Mouse (Mus musculus): Measurements from ENCODE around the gene Ankrd44. TPM values are rescaled to one million over a fixed set of nuclear protein-coding genes. Genes with fewer than 3 reads are reported as not detected.

Gene Ankrd44
- polyA plus RNA-seq, 1 experiment from 2014 or later = 23.0 TPM

DNA sequence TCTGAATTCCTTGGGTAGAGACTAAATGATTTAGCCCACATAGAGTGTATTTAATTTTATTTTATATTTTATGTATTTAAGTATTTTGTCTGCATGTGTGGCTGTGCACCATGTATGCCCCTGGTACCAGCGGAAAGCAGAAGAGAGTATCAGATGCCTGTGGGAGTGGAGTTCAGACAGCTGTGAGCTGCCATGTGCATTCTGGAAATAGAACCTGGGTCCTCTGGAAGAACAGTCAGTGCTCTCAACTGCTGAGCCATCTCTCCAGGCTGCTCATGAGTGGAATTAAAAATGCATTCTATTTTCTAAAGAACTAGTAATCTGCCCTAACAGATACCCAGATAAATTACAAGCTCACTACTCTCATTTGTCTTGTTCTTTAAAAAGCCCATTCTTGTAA lies 104.4 kb downstream of the Ankrd44 start:
- Histone ChIP-seq H3K9me3 (no peaks in the 10 kb centered on the region), H3K4me1 (peaks cover 8% of the 10 kb centered on the region), H3K36me3 (0 out of 2 replicates have a peak, but pooled peaks cover 4% of the 10 kb centered on the region), H3K27me3 (no peaks in the 10 kb centered on the region), H3K27ac (no peak overlapping the region), H3K4me3 (no peak overlapping the region), H3K4me2 (replicated peaks) (no peak overlapping the region), H3K9ac (no peak overlapping the region)
- no peak for ATAC-seq (ENCODE audit: low FRiP score, low read depth)
- WGBS = 84% methylated on average over 1 of the region's 1 CpGs

- Histone ChIP-seq H3K36me3 (no peaks in the 10 kb centered on the region), H3K4me2 (replicated peaks) (no peak overlapping the region), H3K4me1 (no peaks in the 10 kb centered on the region), H3K27ac (no peak overlapping the region), H3K9ac (no peak overlapping the region), H3K27me3 (no peaks in the 10 kb centered on the region), H3K4me3 (no peak overlapping the region), H3K9me3 (no peaks in the 10 kb centered on the region)
- no peak for ATAC-seq (ENCODE audit: low FRiP score, low read depth)
- 69% methylated on average over 9 of the region's 9 CpGs for WGBS
Observed at GRCm38 (mm10) chr1:54815206-54815855, 110.9 kb downstream of the Ankrd44 start.

DNA sequence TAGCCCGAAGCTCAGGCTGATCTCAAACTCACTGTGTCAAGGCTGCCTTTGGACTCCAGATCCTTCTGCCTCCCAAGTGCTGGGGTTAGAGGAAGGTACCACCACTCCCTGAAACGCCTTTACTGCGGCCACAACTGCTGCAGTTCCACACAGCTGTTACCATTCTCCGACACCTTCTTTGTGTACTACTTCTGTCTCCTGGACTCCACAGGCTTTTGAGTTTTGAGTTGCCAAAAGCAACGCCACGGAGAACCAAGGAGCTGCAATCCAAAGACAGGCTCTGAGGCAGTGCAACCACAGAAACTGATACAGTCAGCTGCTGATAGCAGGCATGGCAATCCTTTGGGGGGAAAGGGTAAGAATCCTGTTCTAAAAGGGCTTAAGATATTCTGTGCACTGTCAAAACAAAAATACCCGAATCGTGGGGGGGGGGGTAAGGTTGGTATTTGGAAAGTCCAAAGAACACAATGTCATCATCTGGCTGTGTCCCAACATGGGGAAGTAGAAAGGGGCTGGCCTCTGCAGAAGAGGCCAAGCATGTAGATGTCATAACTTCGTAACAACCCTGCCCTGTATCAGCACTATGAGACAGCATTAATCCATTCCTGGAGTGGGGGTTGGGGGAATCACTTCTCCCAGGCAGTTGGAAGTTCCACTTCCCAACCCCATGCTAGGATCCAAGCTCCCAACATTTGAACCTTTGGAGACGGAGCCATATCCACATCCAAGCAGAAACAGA lies 116.2 kb downstream of the Ankrd44 start:
- no peak for ATAC-seq (ENCODE audit: low FRiP score, low read depth)
- H3K27me3 ChIP-seq = no peaks in the 10 kb centered on the region

GRCm38 (mm10) chr1:54809098-54809490 lies 117.1 kb downstream of the Ankrd44 start:
- Histone ChIP-seq H3K4me1 (no peaks in the 10 kb centered on the region), H3K4me2 (replicated peaks) (no peak overlapping the region), H3K27ac (no peak overlapping the region), H3K36me3 (no peaks in the 10 kb centered on the region), H3K9ac (no peak overlapping the region), H3K4me3 (no peak overlapping the region), H3K27me3 (no peaks in the 10 kb centered on the region), H3K9me3 (no peaks in the 10 kb centered on the region)
- no peak for ATAC-seq (ENCODE audit: low FRiP score, low read depth)
- WGBS = 98% methylated on average over 13 of the region's 13 CpGs

More for the DNA sequence above, 116.2 kb downstream of the Ankrd44 start:
- 81% methylated on average over 10 of the region's 10 CpGs for WGBS
- H3K4me3 ChIP-seq = no peak overlapping the region
- no peaks in the 10 kb centered on the region for H3K9me3 ChIP-seq
- H3K9ac ChIP-seq = no peak overlapping the region
- no peak overlapping the region for H3K4me2 ChIP-seq (replicated peaks)
- no peaks in the 10 kb centered on the region for H3K4me1 ChIP-seq
- no peak overlapping the region for H3K27ac ChIP-seq
- no peaks in the 10 kb centered on the region for H3K36me3 ChIP-seq

- no peak overlapping the region for H3K9ac ChIP-seq
- 36% methylated on average over 4 of the region's 4 CpGs for WGBS
- H3K27me3 ChIP-seq = no peaks in the 10 kb centered on the region
- H3K4me2 ChIP-seq (replicated peaks) = no peak overlapping the region
- no peak overlapping the region for H3K4me3 ChIP-seq
- H3K36me3 ChIP-seq = no peaks in the 10 kb centered on the region
- no peak for ATAC-seq (ENCODE audit: low FRiP score, low read depth)
- H3K4me1 ChIP-seq = no peaks in the 10 kb centered on the region
- H3K9me3 ChIP-seq = no peaks in the 10 kb centered on the region
- no peak overlapping the region for H3K27ac ChIP-seq
Observed at GRCm38 (mm10) chr1:54808401-54809097, 117.6 kb downstream of the Ankrd44 start.

GRCm38 (mm10) chr1:54807832-54808231 lies 118.4 kb downstream of the Ankrd44 start:
- no peak overlapping the region for H3K4me3 ChIP-seq
- no peaks in the 10 kb centered on the region for H3K9me3 ChIP-seq
- no peak overlapping the region for H3K4me2 ChIP-seq (replicated peaks)
- no peaks in the 10 kb centered on the region for H3K27me3 ChIP-seq
- no peak overlapping the region for H3K27ac ChIP-seq
- 0 out of 2 replicates have a peak, but pooled peaks cover under 1% of the 10 kb centered on the region for H3K4me1 ChIP-seq
- no peak for ATAC-seq (ENCODE audit: low FRiP score, low read depth)
- H3K36me3 ChIP-seq = no peaks in the 10 kb centered on the region
- H3K9ac ChIP-seq = no peak overlapping the region
- 90% methylated on average over 3 of the region's 3 CpGs for WGBS

DNA sequence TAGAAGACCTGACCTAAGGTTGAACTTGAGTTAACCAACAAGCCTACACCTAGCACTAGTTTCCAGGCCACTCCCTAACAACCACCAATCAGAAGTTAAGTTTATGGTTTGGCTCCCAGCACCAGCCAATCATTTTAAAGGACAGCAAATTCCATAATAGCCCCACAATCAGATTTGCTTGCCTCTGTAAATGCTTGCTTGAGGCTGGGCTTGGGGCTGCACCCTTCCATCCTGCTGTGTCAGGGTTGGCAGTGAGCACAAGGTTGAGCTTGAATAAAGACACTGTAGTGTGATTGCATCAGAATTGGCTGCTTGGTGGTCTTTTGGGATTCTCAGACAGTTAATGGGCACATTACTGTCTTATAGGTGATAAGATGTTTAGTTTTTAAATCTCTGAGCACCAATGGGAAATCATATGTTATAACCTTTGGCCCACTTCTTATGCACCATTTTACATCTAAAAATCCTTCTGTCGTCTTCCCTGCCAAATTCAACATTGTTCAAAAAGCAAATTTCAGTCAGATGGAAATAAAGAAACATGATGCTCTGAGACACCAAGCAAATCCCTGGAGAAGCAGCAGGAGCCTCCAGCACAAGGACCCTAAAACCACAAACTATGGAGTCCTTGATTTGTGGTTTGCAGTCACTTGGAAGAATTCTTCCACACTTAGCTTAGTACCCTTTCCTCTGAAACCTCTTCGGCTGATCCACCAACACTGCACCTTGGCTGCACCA lies 119.9 kb downstream of the Ankrd44 start:
- Histone ChIP-seq H3K4me1 (0 out of 2 replicates have a peak, but pooled peaks cover 6% of the 10 kb centered on the region), H3K36me3 (no peaks in the 10 kb centered on the region), H3K4me2 (replicated peaks) (no peak overlapping the region), H3K27me3 (no peaks in the 10 kb centered on the region), H3K27ac (no peak overlapping the region), H3K4me3 (no peak overlapping the region), H3K9me3 (no peaks in the 10 kb centered on the region), H3K9ac (no peak overlapping the region)
- no peak for ATAC-seq (ENCODE audit: low FRiP score, low read depth)
- WGBS = 85% methylated on average over 2 of the region's 2 CpGs

DNA sequence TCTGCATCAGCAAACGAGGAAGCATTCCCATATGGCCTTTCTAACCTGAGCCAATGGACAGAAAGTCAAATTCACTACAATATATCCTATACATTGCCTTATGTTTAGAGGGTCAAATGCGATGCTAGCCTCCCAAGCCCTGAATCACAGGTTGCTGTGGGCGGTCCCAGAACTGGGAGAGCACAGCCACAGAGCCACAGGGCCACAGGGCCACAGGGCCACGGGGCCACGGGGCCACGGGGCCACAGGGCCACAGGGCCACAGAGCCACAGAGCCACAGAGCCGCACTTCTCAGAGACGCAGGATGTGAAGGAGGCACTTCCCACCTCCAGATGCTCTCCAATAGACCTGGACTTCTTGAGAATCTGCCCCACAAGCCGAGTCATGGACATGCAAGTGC lies 121.8 kb downstream of the Ankrd44 start:
- WGBS = 87% methylated on average over 9 of the region's 9 CpGs
- Histone ChIP-seq H3K4me3 (no peak overlapping the region), H3K4me2 (replicated peaks) (no peak overlapping the region), H3K9me3 (no peaks in the 10 kb centered on the region), H3K9ac (no peak overlapping the region), H3K27me3 (no peaks in the 10 kb centered on the region), H3K4me1 (0 out of 2 replicates have a peak, but pooled peaks cover 6% of the 10 kb centered on the region), H3K27ac (no peak overlapping the region), H3K36me3 (no peaks in the 10 kb centered on the region)
- no peak for ATAC-seq (ENCODE audit: low FRiP score, low read depth)

DNA sequence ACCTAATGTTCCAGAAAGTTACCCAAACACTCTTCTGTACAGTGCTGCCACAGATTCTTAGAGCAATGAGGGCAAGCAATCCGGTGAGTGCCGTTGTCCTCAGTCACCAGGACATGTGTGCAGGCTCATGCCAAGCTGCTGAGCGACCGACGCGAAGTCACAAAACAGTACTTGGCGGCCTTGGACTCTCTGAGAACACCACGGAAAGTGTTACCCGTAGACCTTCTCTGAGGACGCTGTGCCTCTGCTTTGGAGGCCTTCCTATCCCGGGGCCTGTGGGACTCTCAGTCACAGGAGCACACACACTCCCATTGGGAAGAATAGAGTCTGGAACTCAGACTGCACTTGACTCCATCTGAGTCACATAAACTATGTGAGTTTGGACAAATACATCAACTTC lies 123.5 kb downstream of the Ankrd44 start:
- H3K36me3 ChIP-seq = no peaks in the 10 kb centered on the region
- 36% methylated on average over 11 of the region's 11 CpGs for WGBS
- no peak overlapping the region for H3K27ac ChIP-seq
- H3K4me2 ChIP-seq (replicated peaks) = no peak overlapping the region
- no peaks in the 10 kb centered on the region for H3K9me3 ChIP-seq
- H3K4me1 ChIP-seq = 0 out of 2 replicates have a peak, but pooled peaks cover 6% of the 10 kb centered on the region
- H3K27me3 ChIP-seq = no peaks in the 10 kb centered on the region
- no peak overlapping the region for H3K9ac ChIP-seq
- no peak overlapping the region for H3K4me3 ChIP-seq
- ATAC-seq (ENCODE audit: low FRiP score, low read depth) = no peak

GRCm38 (mm10) chr1:54801256-54801655 lies 124.9 kb downstream of the Ankrd44 start:
- Histone ChIP-seq H3K36me3 (no peaks in the 10 kb centered on the region), H3K4me3 (no peak overlapping the region), H3K4me2 (replicated peaks) (no peak overlapping the region), H3K9me3 (no peaks in the 10 kb centered on the region), H3K4me1 (0 out of 2 replicates have a peak, but pooled peaks cover 6% of the 10 kb centered on the region), H3K9ac (no peak overlapping the region), H3K27me3 (no peaks in the 10 kb centered on the region), H3K27ac (no peak overlapping the region)
- 72% methylated on average over 2 of the region's 3 CpGs for WGBS
- no peak for ATAC-seq (ENCODE audit: low FRiP score, low read depth)

GRCm38 (mm10) chr1:54799421-54799820 lies 126.8 kb downstream of the Ankrd44 start:
- WGBS = 46% methylated on average over 1 of the region's 1 CpGs
- no peaks in the 10 kb centered on the region for H3K9me3 ChIP-seq
- no peak overlapping the region for H3K4me2 ChIP-seq (replicated peaks)
- no peaks in the 10 kb centered on the region for H3K36me3 ChIP-seq
- 0 out of 2 replicates have a peak, but pooled peaks cover 6% of the 10 kb centered on the region for H3K4me1 ChIP-seq
- ATAC-seq (ENCODE audit: low FRiP score, low read depth) = no peak
- no peak overlapping the region for H3K27ac ChIP-seq
- H3K27me3 ChIP-seq = no peaks in the 10 kb centered on the region
- H3K9ac ChIP-seq = no peak overlapping the region
- no peak overlapping the region for H3K4me3 ChIP-seq

DNA sequence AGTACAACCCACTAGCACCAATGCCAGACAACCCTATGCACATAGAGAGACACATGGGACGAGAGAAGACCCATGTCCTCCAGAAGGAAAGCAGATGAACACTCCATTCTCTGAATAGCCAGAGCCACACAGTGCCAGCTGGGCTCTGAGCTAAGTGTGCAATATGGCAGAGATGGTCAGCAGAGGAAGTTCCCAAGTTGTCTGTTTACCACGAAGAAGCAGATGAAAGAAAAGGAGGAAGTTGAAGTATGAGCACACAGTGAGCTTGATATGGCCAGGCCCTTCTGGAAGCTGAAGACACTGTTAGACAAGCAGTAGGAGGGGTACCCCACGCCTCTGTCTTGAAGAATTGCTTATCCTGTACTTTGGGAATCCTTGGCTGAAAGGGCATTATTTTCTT lies 127.8 kb downstream of the Ankrd44 start:
- H3K4me2 ChIP-seq (replicated peaks) = no peak overlapping the region
- no peak overlapping the region for H3K9ac ChIP-seq
- H3K36me3 ChIP-seq = no peaks in the 10 kb centered on the region
- no peaks in the 10 kb centered on the region for H3K9me3 ChIP-seq
- 83% methylated on average over 3 of the region's 3 CpGs for WGBS
- H3K4me1 ChIP-seq = 0 out of 2 replicates have a peak, but pooled peaks cover 6% of the 10 kb centered on the region
- no peak overlapping the region for H3K27ac ChIP-seq
- H3K4me3 ChIP-seq = no peak overlapping the region
- ATAC-seq (ENCODE audit: low FRiP score, low read depth) = no peak
- H3K27me3 ChIP-seq = no peaks in the 10 kb centered on the region
